Mouse (Mus musculus): ENCODE results near the gene Abi1.

DNA sequence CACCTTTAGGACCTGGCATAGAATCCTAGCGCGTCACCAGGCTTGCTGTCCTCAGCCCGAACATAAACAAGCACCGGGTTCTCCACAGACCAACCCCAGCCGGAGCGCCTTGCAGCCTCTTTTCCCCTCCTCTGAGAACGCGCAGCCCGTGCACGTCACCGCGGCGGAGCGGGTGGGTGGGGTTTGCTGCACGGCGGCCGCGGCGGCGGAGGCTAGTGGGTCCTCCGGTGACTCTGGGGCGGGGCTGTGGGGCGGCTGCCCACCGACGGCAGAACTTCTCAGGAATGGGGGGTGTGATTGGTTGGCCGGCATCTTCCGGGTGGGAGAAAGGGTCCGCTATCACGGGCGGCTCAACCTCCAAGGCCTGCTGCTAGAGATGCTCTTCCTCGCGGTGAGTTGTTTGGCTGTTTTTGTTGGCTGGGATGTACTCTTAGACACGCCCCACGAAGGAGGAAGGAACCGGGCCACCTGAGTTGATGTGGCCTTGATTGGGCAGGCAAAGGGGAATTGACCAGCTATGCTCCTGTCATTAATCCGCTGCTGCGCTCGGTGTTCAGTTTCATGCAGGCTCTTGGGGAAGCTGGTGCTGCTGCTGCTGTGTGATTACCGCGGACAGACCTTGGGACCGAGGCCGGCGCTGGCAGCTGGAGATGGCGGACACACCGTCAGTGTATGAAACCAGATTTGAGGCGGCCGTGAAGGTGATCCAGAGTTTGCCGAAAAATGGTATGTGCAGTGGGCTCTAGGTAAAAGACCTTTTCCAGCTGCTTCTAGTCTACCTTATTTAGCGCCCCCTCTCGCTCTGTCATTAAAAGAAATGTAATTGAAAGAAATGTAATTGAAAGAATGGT lies 29.1 kb upstream of the Abi1 start:
- no peak for TF ChIP-seq E2F4 (IDR thresholded peaks at IDR 0.05; ENCODE audit: insufficient read depth)
- TF ChIP-seq POLR2A (IDR thresholded peaks at IDR 0.05; ENCODE audit: insufficient read length, low read depth): peak; percentile 88
- TF ChIP-seq USF1 (IDR thresholded peaks at IDR 0.05; ENCODE audit: low read depth): no peak
- TF ChIP-seq MYOD1 (IDR thresholded peaks at IDR 0.05; ENCODE audit: control insufficient read depth in 1 of 3, insufficient read length in 2 of 3, low read depth in 2 of 3): no peak
